Mouse (Mus musculus): ENCODE data around the gene Bach2. TPM values are rescaled to one million over a fixed set of nuclear protein-coding genes. Genes with fewer than 3 reads are reported as not detected.

The Bach2 gene
- polyA plus RNA-seq, 1 experiment from 2014 or later = 5.9 TPM

DNA sequence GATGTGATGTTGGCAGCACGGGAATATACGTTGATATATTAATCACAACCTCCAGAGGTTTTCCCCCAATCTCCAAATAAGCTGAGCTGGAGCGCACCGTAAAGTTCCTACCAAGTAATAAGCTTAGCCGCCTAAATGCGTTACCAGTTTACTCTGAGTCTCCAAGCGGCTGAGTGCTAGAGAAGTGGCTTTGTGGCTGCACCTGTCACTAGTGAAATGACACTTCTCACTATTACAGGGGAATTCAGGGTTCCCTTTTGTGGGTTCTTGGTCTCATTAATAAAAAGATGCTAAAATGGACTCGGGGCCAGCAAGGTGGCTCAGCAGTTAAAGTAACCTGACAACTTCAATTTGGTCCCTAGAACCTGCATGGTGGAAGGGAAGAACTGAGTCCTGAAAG lies 183.0 kb downstream of the Bach2 start:
- TF ChIP-seq CTCF (IDR thresholded peaks at IDR 0.05; ENCODE audit: low read depth) = no peak
- Histone ChIP-seq H3K4me2 (ENCODE audit: low read length) (no peak overlapping the region), H3K4me1 (replicated peaks; ENCODE audit: insufficient read depth, low read length) (no peaks in the 10 kb centered on the region), H3K4me3 (replicated peaks; ENCODE audit: low read depth, low read length) (no peak overlapping the region), H3K27ac (no peak overlapping the region), H3K9me3 (replicated peaks; ENCODE audit: low read length) (no peaks in the 10 kb centered on the region), H3K27me3 (ENCODE audit: insufficient read depth, low read length) (no peaks in the 10 kb centered on the region), H3K36me3 (ENCODE audit: insufficient read depth, low read length) (no peaks in the 10 kb centered on the region), H3K9ac (ENCODE audit: low read depth, low read length) (no peak overlapping the region)
- DNase-seq (ENCODE audit: low spot score) (no peak), ATAC-seq (replicated peaks; ENCODE audit: low FRiP score, low read depth) (no peak)
- WGBS = 92% methylated on average over 8 of the region's 8 CpGs

DNA sequence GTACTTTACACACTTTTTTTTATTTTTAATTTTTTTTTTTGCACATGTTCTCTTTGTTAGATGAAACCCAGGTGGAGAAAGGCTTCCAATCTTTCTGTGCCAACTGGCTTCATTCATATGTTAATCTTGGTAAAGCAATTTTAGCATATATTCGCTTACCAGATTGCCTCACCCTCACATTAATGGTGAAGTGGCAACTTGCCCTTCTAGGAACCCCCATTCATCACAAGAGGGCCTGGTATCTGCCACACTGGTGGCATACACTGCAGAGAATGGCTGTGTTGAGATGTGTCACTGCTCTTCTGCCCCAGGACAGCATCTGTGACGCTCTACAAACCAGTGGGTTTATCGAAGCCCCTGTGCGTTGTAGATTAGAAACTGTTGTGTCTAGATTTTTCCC lies 183.8 kb downstream of the Bach2 start:
- no peaks in the 10 kb centered on the region for H3K4me1 ChIP-seq (replicated peaks; ENCODE audit: insufficient read depth, low read length)
- no peak for DNase-seq (ENCODE audit: low spot score)
- no peak for TF ChIP-seq CTCF (IDR thresholded peaks at IDR 0.05; ENCODE audit: low read depth)
- no peaks in the 10 kb centered on the region for H3K27me3 ChIP-seq (ENCODE audit: insufficient read depth, low read length)
- no peaks in the 10 kb centered on the region for H3K36me3 ChIP-seq (ENCODE audit: insufficient read depth, low read length)
- H3K9me3 ChIP-seq (replicated peaks; ENCODE audit: low read length) = no peaks in the 10 kb centered on the region
- ATAC-seq (replicated peaks; ENCODE audit: low FRiP score, low read depth) = no peak
- H3K27ac ChIP-seq = no peak overlapping the region
- H3K4me2 ChIP-seq (ENCODE audit: low read length) = no peak overlapping the region
- 95% methylated on average over 4 of the region's 4 CpGs for WGBS
- no peak overlapping the region for H3K9ac ChIP-seq (ENCODE audit: low read depth, low read length)
- H3K4me3 ChIP-seq (replicated peaks; ENCODE audit: low read depth, low read length) = no peak overlapping the region

DNA sequence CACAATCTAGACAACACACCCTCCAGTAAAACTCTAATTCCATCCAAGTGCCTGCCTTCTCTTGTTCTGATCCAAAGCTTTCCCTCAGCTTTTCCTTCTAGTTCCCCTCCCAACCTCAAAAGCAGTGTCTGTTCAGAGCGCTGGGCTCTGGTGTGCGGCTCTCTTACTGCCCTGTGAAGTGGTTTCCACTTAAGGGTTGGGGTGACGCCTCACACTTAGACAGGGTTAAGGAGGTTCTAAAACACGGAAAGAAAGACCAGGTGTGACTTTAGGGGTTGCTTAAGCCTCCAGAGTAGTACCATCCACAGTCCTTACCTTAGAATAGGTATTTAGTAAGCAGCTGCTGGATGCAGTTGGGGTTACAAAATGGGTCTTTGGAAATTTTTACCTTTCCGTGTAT lies 185.1 kb downstream of the Bach2 start:
- Histone ChIP-seq H3K4me1 (replicated peaks; ENCODE audit: insufficient read depth, low read length) (no peaks in the 10 kb centered on the region), H3K4me3 (replicated peaks; ENCODE audit: low read depth, low read length) (no peak overlapping the region), H3K9ac (ENCODE audit: low read depth, low read length) (no peak overlapping the region), H3K36me3 (ENCODE audit: insufficient read depth, low read length) (no peaks in the 10 kb centered on the region), H3K27me3 (ENCODE audit: insufficient read depth, low read length) (no peaks in the 10 kb centered on the region), H3K9me3 (replicated peaks; ENCODE audit: low read length) (no peaks in the 10 kb centered on the region), H3K4me2 (ENCODE audit: low read length) (no peak overlapping the region), H3K27ac (no peak overlapping the region)
- TF ChIP-seq CTCF (IDR thresholded peaks at IDR 0.05; ENCODE audit: low read depth) = no peak
- no peak for DNase-seq (ENCODE audit: low spot score)
- no peak for ATAC-seq (replicated peaks; ENCODE audit: low FRiP score, low read depth)
- WGBS = 85% methylated on average over 5 of the region's 5 CpGs

DNA sequence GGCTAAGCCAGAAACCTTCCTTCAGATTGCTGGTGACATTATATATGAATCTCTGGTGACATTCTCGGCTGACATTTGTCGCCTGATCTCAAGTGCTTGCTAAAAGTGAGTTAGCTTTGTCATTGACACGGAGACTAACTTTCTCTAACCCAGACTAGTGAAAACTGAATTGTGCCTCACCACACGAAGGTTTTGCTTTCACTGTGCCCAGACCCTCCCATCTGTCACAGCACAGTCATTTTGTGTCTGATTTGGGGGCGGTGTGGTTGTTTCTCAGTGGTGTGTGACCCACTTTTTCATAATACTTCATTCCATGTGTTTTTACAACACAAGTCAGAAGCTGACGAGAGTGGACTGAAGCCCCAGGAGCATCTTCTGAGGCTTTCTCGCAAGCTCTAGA lies 185.8 kb downstream of the Bach2 start:
- no peak overlapping the region for H3K4me3 ChIP-seq (replicated peaks; ENCODE audit: low read depth, low read length)
- no peaks in the 10 kb centered on the region for H3K27me3 ChIP-seq (ENCODE audit: insufficient read depth, low read length)
- H3K9ac ChIP-seq (ENCODE audit: low read depth, low read length) = no peak overlapping the region
- no peak overlapping the region for H3K4me2 ChIP-seq (ENCODE audit: low read length)
- H3K27ac ChIP-seq = no peak overlapping the region
- H3K9me3 ChIP-seq (replicated peaks; ENCODE audit: low read length) = no peaks in the 10 kb centered on the region
- ATAC-seq (replicated peaks; ENCODE audit: low FRiP score, low read depth) (no peak), DNase-seq (ENCODE audit: low spot score) (no peak)
- 76% methylated on average over 7 of the region's 7 CpGs for WGBS
- no peaks in the 10 kb centered on the region for H3K36me3 ChIP-seq (ENCODE audit: insufficient read depth, low read length)
- H3K4me1 ChIP-seq (replicated peaks; ENCODE audit: insufficient read depth, low read length) = no peaks in the 10 kb centered on the region
- no peak for TF ChIP-seq CTCF (IDR thresholded peaks at IDR 0.05; ENCODE audit: low read depth)

DNA sequence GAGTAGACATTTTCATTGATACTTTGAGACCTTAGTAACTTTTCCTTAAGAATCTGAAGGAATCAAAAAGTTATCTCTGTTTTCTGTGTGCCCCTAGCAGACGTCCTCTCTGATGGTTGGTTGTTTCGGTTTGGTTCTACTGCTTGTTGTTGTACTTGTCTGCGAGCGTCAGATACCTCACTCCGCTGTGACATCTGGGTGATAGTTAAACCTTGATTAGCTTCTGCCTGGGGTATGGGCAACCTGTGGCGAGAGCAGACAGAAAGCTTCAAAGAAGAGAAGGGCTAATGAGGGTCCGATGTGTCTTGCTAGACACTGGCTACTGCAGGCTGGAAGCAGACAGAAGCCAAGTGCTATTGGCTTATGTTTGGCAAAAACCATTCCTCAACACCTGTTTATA lies 186.5 kb downstream of the Bach2 start:
- DNase-seq (ENCODE audit: low spot score) (no peak), ATAC-seq (replicated peaks; ENCODE audit: low FRiP score, low read depth) (no peak)
- no peak overlapping the region for H3K4me2 ChIP-seq (ENCODE audit: low read length)
- H3K27ac ChIP-seq = no peak overlapping the region
- TF ChIP-seq CTCF (IDR thresholded peaks at IDR 0.05; ENCODE audit: low read depth) = no peak
- H3K4me3 ChIP-seq (replicated peaks; ENCODE audit: low read depth, low read length) = no peak overlapping the region
- no peaks in the 10 kb centered on the region for H3K9me3 ChIP-seq (replicated peaks; ENCODE audit: low read length)
- H3K36me3 ChIP-seq (ENCODE audit: insufficient read depth, low read length) = no peaks in the 10 kb centered on the region
- WGBS = 73% methylated on average over 7 of the region's 7 CpGs
- H3K4me1 ChIP-seq (replicated peaks; ENCODE audit: insufficient read depth, low read length) = no peaks in the 10 kb centered on the region
- H3K27me3 ChIP-seq (ENCODE audit: insufficient read depth, low read length) = no peaks in the 10 kb centered on the region
- no peak overlapping the region for H3K9ac ChIP-seq (ENCODE audit: low read depth, low read length)

DNA sequence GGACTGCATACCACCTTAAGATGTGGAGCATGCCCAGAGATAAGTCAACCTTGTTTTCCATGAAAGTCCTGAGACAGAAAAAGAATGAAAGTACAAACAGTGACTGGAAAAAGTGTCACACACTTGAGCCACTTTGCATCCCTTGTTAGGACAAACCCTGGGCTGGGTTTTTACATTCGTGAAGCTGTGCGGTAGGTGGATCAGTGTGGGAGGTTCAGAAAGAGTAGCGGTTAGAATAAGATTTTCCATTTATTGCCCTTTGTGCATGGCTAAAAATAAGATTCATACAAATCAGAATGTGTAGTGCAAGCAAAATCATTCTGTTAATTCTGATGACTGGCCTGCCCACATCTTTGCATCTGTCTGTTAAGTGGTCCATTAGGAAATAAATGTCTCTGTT lies 187.0 kb downstream of the Bach2 start:
- TF ChIP-seq CTCF (IDR thresholded peaks at IDR 0.05; ENCODE audit: low read depth) = no peak
- 90% methylated on average over 3 of the region's 3 CpGs for WGBS
- Histone ChIP-seq H3K4me1 (replicated peaks; ENCODE audit: insufficient read depth, low read length) (no peaks in the 10 kb centered on the region), H3K4me2 (ENCODE audit: low read length) (no peak overlapping the region), H3K27ac (no peak overlapping the region), H3K9me3 (replicated peaks; ENCODE audit: low read length) (no peaks in the 10 kb centered on the region), H3K27me3 (ENCODE audit: insufficient read depth, low read length) (no peaks in the 10 kb centered on the region), H3K4me3 (replicated peaks; ENCODE audit: low read depth, low read length) (no peak overlapping the region), H3K36me3 (ENCODE audit: insufficient read depth, low read length) (no peaks in the 10 kb centered on the region), H3K9ac (ENCODE audit: low read depth, low read length) (no peak overlapping the region)
- ATAC-seq (replicated peaks; ENCODE audit: low FRiP score, low read depth) (no peak), DNase-seq (ENCODE audit: low spot score) (no peak)

DNA sequence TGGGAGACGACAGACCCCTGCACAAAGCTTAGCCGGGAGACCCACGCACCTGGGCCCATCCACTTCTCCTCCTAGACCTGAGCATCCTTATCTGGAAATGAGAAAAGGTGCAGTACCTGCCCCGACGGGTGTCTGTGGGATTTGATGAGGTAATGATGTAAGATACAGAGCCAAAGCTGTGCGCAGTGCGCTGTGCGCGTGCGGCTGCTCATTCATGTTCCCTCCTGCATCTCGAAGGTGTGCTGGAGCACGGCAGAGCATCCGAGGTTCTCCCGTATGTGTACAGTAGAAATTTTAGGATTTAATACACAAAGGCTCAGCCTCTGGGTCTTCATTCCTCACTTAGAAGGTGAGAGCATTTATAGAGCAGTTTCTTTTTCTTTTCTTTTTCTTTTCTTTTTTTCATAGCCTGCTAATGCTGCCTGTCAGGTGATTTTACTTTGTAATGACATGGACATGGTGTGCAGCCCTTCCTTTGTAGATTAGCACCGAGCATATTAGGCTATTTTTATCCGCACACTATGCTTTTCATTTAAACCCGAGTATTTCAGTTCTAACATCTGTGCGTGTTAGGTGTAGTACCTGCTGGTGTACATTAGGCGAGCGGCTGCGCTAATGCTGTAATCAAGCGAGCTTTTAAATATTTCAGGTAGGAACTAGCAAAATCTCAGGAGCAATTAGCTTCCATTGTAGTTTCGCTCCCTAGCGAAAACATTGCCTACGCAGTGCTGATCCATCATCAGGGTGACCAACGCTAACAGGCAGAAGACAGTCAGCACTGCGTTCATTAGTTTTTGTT lies 188.4 kb downstream of the Bach2 start:
- H3K4me3 ChIP-seq (replicated peaks; ENCODE audit: low read depth, low read length) = no peak overlapping the region
- ATAC-seq (replicated peaks; ENCODE audit: low FRiP score, low read depth) (no peak), DNase-seq (ENCODE audit: low spot score) (no peak)
- H3K27me3 ChIP-seq (ENCODE audit: insufficient read depth, low read length) = no peaks in the 10 kb centered on the region
- H3K4me1 ChIP-seq (replicated peaks; ENCODE audit: insufficient read depth, low read length) = no peaks in the 10 kb centered on the region
- H3K27ac ChIP-seq = no peak overlapping the region
- no peaks in the 10 kb centered on the region for H3K9me3 ChIP-seq (replicated peaks; ENCODE audit: low read length)
- no peak overlapping the region for H3K4me2 ChIP-seq (ENCODE audit: low read length)
- no peak overlapping the region for H3K9ac ChIP-seq (ENCODE audit: low read depth, low read length)
- H3K36me3 ChIP-seq (ENCODE audit: insufficient read depth, low read length) = no peaks in the 10 kb centered on the region
- TF ChIP-seq CTCF (IDR thresholded peaks at IDR 0.05; ENCODE audit: low read depth) = no peak
- WGBS = 87% methylated on average over 27 of the region's 27 CpGs
